Mouse (Mus musculus): ENCODE measurements at regions not wholly inside any gene's neighbourhood (a gene's known extent, or its start where the extent isn't known, plus 50 kb on each side); places are given as distances from the start of the nearest gene placed in this dataset.
A peak's percentile ranks its signal among the peaks of the same experiment; 100 is the strongest.

DNA sequence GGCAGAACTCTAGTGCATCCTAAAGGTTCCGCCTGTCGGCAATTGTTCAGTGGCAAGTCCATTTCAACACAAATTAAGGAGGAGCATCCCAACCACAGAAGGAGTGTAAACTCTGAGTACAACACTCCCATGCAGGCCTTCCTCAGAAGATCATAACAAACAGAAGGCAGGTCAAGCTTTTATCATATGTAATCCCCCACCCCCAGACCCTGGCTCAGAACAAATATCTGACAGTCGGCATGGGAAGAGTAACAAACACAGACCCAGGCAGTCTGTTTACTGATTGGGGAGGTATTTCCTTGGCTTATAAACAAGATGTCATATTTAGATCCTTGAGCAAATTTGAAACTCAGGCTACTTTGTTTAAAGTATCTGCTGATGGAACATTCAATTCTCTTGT is 174.9 kb upstream of the Rnaseh2b start:
- DNase-seq = no peak

DNA sequence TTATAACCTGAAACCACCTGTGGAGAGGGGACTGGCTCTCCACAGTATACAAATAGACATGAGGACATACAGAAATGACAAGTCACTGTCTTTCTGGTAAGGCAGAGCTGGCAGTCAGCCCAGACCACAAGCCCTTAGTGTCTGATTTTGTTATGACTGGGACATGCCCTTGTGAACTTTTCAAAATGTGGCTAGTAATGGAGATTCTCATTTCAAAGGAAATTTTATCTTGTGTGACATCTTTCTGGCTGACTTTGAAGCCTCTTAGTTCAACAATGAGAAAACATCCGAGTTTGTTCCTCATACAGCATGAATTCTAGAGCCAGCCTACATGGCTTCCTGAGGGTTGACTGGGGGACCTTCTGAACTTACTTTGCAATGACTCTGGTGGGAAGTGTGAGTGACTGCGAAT is 173.8 kb upstream of the Rnaseh2b start:
- no peak for DNase-seq

DNA sequence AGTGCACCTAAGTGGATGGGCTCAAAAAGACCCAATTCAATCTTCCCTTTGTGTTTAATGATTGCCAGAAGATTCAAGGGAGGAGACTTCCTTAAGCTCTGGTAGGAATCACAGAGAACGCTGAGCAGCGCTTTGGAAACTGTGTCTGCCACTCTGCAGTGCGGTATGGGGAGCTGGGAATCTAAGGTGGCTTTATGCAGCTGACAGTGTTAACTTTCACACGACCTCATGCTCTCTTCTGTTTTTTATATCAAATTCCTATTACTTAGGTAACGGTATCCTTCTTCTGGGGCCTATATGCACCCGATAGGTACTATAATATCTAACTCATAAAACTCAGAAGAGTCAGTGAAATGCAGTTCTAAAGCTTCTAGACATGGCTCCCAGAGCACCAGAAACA is 163.5 kb upstream of the Rnaseh2b start:
- no peak for DNase-seq

- DNase-seq = no peak
Observed at GRCm38 (mm10) chr14:62132353-62132816, 160.0 kb upstream of the Rnaseh2b start.

DNA sequence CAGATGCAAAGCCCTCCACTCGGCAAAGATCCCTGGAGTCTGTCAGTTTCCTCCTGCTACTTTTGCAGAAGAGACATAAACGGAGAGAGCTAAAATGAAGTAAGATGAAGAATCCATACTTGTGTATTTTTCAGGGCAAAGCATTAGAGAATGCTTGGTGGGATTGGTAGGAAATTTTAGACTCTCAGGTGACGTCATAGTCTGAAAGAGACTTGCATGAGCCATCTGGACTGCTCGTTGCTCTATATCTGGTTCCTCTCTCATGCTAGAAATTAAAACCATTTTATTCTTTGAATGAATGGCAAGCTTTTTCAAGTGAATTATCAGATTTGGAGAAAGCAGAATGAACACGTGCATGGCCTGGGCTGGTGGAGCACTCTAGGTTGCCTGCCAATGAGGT is 154.4 kb upstream of the Rnaseh2b start:
- DNase-seq = no peak

GRCm38 (mm10) chr14:62144385-62145030 is 147.9 kb upstream of the Rnaseh2b start:
- no peak for DNase-seq

DNA sequence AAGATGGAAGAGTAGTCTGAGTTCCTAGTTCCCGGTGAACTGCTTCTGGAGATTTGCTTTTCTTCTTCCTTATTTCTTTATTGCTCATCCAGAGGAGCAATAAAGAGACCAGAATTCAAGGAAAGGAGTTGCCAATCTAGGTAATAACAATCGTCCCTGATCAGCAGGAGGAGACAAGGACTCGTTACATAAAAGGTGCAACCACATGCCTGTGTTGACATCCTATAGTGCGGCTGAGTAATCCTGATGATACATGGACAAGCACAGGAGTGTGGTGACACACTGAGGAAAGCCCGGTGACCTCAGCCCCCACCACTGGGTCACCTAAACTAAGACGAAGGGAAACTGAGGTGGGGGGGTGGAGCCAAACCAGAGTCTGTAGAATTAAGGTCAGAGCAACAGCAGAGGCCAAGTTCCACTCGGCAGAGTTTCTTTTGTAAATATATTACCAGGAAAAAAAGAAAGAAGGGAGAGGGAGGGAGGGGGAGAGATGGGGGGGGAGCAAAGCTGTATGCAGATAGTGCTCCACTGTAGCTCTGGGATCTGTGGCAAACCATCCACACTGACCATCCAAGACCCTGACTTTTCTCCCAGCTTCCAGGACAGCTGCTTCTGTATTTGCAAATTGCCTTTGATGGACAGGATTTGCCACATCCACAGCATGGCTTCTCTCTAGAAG is 135.2 kb upstream of the Rnaseh2b start:
- DNase-seq = no peak

DNA sequence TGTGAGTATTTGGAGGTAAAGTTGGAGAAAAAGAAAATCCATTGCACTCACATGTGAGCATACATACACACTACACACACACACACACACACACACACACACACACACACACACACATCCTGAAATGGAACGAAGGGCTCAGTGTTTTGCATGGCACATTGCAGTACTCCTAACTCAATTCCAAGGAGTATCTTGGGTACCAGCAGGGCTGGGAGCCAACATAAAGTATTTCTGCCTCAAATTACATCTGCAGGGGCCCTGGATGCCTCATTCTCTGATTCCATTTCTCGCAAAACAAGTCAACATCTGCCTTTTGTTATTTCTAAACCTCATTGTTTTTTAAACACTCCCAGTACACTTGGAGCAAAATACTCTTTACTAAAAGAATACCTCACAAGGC is 132.7 kb upstream of the Rnaseh2b start:
- no peak for DNase-seq

- DNase-seq = no peak
Observed at GRCm38 (mm10) chr14:62163120-62163796, 129.1 kb upstream of the Rnaseh2b start.

DNA sequence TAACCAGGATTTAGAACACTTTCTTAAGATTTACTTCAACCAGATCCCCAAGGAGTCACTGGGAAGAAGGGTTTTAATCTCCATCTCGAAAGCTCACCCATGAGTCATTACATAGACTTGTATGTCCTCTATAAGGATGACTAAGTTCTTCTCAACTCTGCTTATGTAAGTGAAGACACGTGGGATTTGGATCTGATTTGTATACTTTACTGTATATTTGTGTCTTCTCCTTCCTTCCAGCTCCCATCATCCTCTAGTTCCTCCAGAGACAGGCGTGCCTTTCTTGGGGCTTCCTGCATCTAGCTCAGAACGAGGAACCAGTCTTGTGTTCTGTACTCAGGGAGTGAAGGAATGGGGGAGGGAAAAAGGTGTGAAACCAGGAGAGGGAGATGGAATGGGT is 127.5 kb upstream of the Rnaseh2b start:
- no peak for DNase-seq

DNA sequence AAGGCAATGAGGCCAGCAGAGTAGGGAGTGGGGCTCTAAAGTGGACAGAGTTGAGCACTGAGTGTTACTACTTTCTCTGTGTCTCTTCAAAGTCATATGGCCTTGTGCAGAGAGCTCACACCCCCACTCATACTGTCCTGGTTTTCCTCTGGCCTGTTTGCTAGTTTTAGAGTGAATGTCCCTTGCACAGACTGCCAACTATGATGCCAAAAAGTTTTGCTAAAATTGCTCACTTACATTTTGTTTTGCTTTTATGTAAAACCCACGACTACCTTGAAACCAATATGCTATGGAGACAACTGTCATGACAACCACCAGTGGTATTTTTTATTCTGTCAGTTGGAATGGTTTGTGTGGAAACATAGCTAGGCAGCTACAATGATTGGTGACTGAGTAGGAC is 126.4 kb upstream of the Rnaseh2b start:
- DNase-seq = no peak

DNA sequence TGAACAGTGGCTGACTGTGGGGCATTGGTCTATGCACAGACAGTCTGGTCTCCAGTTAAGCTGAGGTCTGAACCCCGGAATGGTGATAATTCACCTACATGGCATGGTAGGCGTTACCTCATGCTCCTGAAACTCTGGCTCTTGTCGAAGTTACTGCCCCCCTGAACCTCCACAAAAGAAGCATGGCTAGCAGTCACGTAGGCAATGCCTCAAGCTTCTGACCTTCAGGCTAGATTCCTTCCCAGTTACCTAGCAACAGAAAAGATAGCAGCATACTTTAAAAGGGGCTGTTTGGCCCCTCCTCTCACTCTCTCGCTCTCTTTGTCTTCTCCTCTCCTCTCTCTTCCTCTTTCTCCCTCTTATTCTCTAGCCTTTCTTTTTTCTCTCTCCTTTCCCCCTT is 125.8 kb upstream of the Rnaseh2b start:
- no peak for DNase-seq

GRCm38 (mm10) chr14:62167090-62167489 is 125.3 kb upstream of the Rnaseh2b start:
- DNase-seq = no peak

GRCm38 (mm10) chr14:62168711-62169110 is 123.7 kb upstream of the Rnaseh2b start:
- no peak for DNase-seq

GRCm38 (mm10) chr14:62170385-62170784 is 122.0 kb upstream of the Rnaseh2b start:
- DNase-seq = no peak

DNA sequence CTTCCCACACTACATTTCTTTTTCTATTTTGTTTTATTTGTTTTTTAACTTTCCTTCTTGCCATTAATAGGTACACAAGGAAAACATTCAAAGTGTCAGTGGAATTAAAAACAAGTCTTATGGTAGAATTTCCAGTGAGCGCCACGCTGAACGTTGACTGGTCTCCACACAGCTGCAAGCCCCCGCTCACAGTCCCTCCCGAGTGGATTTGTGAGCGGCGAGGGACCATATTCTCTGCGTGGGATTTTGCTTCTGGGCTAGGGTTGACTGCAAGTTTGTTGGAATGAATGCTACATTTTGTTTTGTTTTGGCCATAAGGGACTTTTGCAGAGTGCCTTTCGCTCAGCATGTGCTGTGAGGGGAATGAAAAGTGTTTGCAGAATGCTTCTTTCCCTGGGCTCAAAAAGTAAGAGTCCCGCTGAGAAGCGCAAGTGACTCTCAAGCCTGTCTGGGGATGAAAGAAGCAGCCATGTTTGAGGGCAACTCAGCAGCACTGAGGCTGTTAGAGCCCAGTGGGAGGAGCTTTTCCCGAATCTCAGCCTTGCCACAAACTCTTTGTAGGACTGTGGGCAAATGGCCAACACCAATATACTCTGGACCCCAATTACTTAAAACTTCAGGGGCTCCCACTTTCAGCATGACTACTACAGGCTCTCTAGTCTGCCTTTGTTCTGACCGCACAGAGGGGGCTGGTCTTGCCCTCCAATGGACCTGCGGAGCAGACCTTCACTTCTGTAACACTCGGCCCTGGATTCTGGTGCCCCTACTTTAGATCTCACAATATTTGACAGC is 120.9 kb upstream of the Rnaseh2b start:
- no peak for DNase-seq

DNA sequence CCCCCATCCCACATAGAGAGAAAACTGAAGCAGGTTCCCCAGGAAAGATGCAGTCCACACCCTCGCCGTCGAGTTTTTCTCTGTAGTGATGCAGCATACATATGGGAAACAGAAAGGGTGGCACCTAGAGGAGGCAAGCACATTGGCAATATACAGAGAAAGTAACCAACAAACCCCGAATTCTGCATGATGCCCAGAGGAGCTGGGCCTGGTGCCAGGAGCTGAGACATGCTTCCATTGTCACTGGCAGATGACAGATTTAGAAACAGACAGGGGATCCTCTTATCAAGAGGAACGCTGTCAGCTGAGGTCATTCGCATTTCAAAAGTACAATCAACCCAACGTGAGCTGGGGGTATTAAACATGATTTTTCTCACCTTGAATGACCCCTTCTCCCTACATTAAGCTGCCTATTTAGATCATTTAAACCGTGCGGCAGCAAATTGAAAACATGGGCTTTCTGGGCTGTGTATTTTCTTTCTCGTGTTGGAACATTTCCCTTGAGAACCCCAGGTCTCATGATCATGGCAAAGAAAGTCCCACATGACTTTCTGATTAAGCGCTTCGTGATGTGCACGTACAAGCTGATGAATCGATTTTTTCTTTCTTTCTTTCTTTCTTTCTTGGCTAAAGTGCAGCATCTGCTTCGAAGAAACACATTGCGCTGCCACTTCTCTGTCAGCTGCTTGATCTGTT is 118.4 kb upstream of the Rnaseh2b start:
- DNase-seq = peak; percentile 8

DNA sequence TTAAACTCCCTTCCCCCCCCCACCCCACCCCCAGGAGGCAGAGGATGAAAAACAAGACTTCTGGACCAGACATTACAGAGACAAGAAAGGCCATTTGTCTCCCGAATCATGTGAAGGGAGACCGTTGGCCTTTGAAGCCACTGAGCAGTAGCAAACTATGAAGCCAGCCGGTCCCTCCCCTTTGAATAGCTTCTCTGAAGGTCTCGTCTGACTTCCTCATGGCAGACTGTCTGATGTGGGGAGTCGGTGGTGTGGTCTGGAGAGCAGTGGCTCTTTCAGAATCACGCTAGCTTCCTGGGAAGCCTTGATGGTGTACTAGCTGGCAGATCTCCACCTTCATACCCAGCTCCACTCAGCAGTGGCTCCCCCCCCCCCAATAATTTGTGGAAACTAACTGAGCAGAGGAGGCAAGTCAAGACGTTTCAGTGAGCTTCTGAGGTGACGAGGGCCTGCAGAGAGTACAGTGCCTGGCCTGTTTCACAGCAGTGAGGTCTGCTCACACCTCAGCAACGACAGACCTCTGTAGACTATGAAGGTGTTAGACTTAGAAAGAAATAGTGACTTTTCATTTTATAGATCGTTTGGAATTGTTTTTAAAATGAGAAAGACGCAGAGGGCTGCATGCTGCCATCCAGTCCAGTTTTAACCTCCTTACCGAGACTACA is 116.9 kb upstream of the Rnaseh2b start:
- DNase-seq = no peak

GRCm38 (mm10) chr14:62177509-62177908 is 114.9 kb upstream of the Rnaseh2b start:
- DNase-seq = no peak

- no peak for DNase-seq
Observed at GRCm38 (mm10) chr14:62187360-62187759, 105.0 kb upstream of the Rnaseh2b start.

- DNase-seq = no peak
Observed at GRCm38 (mm10) chr14:62188147-62188885, 104.1 kb upstream of the Rnaseh2b start.
